Mouse (Mus musculus) right cerebral cortex, postnatal 14 days (tissue): ENCODE data around the gene Eml3.
"Not testable (repeated sequence)": the region's sequence is repeated elsewhere in the genome, so short reads cannot be mapped to it uniquely, and the experiment has no call there.

Source experiments
- DNase-seq: peaks from one replicate; pipeline ENCODE4 v3.0.0; 2022

The Eml3 gene

DNA sequence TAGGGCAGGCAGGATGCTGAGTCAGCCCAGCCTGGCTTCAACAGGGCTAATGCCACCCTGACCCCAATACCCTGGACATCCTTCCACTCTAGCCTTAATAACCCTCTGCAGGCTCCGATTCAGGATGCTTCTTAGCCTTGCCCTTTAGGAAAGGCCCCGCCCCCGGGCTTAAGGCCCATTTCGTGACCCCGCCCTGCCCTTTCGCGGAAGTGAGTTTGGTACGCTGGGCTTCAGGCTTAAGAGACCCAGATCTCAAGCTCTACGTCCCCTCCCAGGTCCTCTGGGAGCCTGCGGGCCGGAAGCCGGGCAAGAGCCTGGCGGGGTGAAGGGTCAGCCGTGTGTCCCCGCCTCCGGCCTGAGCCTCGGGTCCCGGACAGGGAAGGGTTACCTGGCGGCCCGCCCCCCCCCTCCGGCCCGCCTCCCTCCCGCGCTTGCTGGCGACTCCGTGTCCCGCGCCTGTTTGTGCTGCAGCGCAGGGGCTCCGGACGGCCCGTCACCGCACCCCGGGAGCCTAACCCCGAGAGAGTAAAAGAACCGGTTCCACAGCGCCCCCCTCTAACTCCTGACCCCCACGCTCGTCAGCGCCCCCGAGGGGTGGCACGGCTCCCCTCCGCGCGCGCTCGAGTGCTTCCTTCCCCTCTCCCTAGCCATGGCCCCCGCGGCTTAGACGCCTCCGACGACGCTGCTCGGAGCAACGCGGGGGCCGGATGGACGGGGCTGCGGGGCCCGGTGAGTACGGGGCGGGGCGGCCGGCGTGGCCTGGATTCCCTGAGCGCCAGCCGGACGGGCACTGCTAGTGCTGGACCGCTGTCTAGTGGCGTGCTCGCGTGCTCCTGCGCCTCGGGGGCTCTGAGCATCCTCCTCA is at the start of gene Eml3, which contains the start of gene Rom1:
TSS of gene Eml3 (plus strand) at position 329 of the 865 bp plus-strand sequence.
TSS of gene Rom1 (minus strand) at position 133 of the 865 bp plus-strand sequence.
- DNase-seq: peak; percentile 48

DNA sequence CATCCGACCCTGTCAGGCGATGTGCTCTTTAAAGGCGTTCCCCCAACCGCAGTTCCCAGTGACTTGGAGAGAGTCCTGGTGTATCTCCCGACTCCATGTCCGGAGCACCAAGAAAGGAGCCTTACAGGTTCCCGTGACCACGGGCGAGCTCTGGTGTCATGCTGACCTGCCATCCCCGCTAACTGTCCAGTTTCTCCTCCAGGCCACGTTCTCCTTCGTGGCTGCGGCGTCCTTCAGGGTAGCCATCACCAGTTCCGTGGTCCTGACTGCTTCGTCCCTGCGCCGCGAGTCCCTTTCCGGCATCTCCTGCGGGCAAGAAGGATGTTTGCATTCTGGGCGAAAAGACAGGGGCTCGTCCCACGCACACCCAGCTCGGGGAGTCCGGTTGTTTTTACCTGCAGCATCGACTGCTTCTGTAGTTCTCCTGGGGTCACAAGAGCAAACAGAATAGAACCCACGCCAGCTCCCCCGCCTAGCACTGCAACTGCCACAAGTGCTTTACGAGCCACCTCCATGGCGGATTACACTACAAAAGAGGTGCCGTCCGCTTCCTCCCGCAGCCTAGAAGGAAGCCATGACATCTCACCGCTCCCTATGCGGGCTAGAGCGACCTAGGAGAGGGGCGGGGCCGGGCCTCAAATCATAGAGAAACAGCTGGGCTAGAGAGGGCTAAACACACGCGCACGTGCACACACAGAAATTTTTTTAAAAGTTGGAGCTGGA is 48.9 kb upstream of the Eml3 start, which contains the start of gene Uqcc3:
TSS of gene Uqcc3 (minus strand) at position 613 of the 723 bp plus-strand sequence.
- peak; percentile 85 for DNase-seq

DNA sequence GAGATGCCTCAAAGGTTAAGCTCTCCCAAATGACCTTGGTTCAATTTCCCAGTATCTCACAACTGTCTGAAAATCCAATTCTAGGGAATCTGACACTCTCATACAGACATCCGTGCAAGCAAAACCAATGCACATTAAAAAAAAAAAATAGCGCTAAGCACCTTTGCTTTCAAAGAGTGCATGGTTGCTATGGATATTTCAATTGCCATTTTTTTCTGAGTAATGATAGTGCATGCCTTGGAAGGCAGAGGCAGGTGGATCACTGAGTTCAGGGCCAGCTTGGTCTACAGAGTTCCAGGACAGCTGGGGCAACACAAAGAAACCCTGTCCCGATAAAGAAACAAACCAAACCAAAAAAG is 48.3 kb upstream of the Eml3 start:
- DNase-seq: no peak

DNA sequence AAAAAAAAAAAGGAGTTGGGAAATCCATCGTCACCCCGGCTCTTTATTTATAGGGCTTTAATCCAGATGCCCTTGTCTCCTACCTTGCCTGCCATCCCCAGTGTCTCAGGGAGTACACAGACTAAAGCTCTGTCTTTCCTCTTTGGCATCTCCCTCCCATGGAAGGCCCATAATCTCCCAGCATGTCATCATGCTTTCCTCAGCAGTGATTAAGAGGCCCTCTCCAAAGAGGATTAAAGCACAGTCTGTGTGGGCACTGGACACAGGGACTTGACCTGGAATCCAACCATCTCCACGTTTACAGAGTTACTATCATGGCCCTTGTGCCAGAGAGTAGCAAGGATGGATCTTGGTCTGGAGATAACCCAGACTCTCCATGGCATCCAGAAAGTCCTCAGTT is 45.7 kb upstream of the Eml3 start, which contains the start of the genes Lbhd1 and Gm49403:
TSS of gene Lbhd1 (plus strand) at position 117 of the 400 bp plus-strand sequence.
TSS of gene Gm49403 (plus strand) at position 315 of the 400 bp plus-strand sequence.
- no peak for DNase-seq

DNA sequence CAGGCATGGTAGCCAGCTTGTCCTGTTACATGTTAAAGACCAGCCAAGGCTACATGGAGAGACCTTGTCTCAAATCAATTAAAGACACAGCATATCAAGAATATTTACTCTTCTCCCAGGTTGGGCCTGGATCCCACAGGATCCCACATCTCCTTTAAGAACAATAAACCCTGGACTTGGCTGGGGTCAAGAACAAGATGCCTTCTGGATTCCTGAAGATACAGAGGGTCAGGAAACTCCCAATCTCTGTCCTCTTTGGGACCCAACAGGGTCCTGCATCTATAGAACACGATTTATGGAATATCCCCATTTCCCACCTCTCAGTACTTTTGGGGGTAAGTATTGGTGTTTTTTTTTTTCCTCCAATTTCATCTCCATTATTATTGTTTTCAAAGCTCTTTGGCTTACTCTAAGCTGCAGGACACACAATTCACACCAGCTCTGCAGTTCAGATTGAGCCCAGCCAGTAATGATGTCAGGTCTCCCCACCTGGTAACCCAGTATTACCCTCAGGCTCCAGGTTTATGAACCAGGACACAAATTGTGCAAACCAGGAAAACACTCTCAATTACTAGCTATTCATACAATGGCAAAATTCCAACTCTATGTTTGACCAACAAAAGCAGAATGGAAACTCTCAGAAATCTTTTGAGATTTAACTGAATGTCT is 42.3 kb upstream of the Eml3 start:
- DNase-seq: no peak

DNA sequence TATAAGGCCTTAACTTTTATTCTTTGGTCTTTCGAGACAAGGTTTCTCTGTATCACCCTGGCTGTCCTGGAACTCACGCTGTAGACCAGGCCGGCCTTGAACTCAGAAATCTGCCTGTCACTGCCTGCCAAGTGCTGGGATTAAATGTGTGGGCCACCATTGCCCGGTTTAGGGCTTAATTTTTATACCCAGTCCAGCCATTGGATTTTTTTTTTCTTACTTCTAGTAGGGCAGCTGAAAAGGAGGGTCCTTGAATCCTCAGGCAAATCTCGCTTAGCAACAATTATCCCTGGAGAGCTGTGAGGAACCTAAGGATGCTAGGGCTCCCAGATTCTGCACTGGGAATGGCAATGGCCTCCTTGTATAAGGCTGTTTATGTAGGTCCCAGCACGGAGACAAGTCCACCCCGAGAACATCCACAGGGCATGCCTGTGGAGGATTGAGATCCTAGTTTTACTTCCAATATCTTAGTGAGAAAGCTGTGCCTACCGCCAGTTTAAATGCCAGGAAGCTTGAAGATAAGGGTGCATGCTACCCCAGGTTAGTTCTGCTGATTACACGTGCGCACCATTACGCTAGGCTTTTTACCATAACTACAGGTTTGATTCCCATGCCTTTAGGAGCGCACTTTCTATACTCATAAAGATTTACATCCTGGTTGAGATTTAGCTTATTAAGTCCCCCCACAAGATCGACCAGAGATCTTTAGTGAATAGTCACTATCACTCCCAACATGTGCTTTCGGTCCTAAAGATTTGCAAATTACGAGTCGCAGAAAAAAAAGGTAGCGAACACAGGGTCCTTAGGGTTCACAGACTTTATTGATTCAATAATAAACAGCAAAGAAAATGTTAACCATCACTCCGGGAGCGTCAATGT is 41.5 kb upstream of the Eml3 start:
- no peak for DNase-seq

DNA sequence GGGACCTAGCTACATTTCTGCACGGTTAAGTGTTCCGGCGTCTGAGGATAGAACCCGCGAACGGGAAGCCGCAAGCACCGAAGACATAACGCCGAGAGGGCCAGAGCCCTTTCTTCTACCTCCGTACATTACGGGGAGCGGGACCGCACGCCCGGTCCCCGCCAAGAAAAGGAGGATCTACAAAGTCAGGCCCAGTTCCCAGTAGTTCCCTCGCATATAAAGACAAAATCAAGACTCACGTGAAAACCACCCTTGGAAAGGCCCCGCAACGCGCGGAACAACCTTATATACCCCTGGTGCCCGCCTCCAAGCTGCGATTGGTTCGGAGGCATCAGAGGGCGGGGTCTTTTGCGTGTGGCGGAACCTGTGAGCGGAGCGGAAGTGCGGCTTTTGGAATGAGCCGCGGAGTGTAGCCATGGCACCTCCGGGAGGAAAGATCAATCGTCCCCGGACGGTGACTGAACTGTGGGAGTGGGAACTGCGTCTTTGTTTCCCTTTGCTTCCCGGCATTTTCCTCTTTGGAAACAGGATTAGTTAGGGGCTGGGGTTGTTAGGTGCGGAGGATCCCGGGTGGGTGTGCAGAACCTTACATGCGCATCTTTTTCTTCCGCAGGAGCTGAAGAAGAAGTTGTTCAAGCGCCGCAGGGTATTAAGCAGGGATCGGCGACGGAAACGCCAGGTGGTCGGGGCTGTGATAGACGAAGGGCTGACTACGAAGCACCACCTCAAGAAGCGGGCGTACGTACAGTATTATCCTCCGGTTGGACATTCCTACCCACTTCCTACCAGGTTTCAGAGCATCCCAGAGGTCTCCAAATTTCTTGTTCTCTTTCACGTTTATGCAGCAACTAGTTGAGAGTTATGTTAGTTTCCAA is 40.6 kb upstream of the Eml3 start, which contains the start of the genes 1810009A15Rik and Gm49416:
TSS of gene 1810009A15Rik (plus strand) at position 343 of the 875 bp plus-strand sequence.
TSS of gene Gm49416 (plus strand) at position 416 of the 875 bp plus-strand sequence.
- peak; percentile 94 for DNase-seq

DNA sequence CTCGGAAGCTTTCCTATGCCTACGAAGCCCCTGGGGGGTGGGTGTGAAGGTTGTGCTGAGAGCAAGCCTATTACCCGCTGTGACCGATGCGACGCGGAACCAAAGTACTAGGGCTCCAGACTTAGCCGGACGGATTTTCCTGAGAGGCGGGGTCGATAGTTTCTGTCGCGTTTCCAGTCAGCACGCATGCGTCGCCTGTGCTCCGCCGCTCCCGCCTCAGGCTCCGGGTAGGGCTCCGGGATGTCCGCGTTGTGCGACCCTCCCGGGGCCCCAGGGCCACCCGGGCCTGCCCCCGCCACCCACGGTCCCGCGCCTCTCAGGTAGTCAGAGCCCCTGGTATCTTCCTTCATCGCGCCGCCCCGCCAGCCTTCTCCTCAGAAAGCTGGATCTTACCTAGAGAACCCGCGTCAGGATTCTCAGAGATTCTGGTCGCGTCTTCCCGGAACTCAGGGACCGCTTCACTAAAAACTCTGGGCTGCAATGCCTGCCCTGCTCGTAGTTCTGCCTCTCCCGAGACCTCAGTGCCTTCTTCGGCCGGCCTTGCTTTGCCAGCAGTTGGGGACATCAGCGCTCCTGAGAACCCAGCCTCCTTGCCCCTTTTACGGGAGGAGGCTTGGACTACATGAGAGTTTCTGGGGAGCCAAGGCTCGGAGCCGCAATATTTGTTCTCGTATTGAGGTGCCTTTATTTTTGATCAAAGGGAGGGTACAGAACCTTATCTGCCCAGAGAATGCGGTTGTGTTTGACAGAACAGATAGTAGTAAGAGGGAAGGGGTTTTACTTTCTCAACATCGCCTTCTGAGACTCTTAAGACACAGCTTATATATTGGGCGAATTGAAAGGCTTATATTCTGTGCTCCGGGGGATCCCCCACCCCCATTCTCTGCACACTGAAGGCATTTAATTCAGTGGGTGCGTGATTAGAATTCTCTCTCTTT is 36.3 kb upstream of the Eml3 start, which contains the start of gene Ints5:
TSS of gene Ints5 (plus strand) at position 177 of the 938 bp plus-strand sequence.
- DNase-seq: peak; percentile 81

DNA sequence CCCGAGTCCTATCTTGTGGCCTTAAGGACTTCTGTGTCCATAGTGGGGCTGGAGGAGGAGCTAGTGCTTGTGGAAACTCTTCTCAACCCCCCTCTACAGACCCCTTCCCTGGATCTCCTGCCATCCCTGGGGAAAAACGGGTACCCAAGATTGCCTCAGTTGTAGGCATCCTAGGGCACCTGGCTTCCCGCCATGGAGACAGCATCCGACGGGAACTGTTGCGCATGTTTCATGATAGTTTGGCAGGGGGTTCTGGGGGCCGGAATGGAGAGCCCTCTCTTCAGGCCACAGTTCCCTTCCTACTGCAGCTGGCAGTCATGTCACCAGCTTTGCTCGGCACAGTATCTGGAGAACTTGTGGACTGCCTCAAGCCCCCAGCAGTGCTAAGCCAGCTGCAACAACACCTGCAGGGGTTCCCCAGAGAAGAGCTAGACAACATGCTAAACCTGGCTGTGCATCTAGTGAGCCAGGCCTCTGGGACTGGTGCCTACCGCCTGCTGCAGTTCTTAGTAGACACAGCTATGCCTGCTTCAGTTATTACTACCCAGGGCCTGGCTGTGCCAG is 33.9 kb upstream of the Eml3 start:
- no peak for DNase-seq

DNA sequence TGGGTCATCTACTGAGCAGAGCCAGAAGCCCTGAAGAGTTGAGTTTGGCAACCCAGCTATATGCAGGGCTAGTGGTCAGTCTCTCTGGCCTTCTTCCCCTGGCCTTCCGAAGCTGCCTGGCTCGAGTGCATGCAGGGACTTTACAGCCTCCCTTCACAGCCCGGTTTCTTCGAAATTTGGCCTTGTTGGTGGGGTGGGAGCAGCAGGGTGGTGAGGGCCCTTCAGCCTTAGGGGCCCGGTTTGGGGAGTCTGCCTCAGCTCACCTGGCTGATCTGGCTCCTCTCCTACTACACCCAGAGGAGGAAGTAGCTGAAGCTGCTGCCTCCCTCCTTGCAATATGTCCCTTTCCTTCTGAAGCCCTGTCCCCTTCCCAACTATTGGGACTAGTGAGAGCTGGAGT is 33.1 kb upstream of the Eml3 start:
- not testable (repeated sequence) for DNase-seq

DNA sequence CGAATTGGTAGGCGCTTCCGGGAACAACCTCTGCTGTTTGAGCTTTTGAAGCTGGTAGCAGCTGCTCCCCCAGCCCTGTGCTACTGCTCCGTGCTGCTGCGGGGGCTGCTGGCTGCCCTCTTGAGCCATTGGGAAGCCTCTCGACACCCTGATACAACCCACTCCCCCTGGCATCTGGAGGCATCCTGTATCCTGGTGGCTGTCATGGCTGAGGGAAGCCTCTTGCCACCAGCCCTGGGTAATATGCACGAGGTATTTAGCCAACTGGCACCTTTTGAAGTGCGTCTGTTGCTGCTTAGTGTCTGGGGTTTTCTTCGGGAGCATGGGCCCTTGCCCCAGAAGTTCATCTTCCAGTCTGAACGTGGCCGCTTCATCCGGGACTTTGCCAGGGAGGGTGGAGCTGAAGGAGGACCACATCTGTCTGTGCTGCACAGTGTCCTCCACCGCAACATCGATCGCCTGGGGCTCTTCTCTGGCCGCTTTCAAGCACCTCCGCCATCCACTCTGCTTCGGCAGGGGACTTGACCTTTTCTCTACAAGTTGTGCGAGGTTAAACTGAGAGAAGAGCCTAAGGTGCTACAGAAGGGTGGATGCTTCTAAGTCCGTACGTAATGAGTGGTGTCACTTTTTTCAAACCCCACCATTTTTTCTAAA is 32.0 kb upstream of the Eml3 start:
- DNase-seq: peak; percentile 40

DNA sequence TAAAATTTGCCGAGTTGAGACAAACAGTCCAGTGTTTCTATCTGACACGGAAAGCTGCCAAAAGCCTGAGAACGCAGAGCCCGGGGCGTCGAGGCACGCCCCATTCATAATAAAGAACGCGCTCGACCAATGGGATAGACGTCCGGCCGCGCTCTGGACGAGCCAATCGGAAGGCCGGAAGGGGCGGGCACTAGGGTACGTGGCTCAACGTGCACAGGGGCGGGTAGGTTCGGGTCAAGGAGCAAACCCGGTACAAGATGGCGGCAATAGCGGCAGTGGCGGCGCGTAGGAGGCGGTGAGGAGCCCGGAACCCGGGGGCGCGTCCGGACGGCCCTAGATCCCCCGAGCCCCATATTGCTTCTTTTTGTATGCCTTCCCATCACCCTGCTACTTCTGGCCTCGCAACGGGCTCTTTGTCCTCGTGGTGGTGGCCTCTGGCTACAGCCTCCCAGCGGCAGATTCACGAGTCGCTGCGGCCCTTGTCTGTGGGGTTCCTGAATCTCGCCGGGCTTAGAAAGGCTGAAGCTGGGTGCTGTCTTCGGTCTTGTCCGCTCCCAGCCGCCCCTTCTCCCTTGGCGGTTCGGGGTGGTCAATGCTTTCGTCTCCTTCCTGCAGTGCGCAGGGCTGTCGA is 31.4 kb upstream of the Eml3 start, which contains the start of gene Ganab:
TSS of gene Ganab (plus strand) at position 207 of the 631 bp plus-strand sequence.
- peak; percentile 95 for DNase-seq

DNA sequence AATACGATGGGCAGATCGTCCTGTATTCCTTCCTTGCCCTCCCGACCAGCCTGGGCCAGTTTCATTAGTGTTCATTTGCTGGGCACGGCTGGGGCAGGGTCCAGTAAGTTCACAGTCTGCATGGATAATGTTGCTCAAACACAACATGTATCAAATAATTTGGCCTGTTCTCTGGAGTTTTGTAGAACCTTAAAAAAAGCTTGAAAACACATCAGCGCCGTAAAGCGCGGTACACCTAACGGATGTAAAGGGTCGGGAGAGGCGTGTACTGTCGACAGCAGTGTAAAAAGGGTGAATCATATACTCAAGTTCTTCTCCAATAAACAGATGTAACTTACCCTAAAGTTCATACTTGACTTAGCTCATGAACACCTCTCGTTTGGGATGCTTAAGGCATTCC is 30.8 kb upstream of the Eml3 start:
- no peak for DNase-seq

DNA sequence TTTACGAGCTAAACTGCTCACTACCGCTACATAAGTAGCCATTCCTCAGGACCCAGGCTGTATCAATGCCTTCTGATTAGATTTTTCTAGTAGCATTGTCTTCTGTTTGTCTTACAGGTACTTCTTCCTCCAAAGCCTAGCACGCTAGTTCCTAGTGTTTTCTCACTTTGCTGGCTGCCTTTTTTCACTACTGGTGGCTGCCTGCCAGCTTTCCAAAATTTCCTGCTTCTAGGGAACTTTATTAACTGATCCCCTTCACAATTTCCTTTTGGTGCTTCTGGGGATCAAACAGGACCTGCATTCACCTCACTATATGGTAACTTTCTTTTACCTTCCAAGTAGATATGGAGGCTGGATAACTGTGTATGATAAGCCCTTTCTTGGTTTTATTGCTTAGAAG is 30.3 kb upstream of the Eml3 start:
- no peak for DNase-seq

DNA sequence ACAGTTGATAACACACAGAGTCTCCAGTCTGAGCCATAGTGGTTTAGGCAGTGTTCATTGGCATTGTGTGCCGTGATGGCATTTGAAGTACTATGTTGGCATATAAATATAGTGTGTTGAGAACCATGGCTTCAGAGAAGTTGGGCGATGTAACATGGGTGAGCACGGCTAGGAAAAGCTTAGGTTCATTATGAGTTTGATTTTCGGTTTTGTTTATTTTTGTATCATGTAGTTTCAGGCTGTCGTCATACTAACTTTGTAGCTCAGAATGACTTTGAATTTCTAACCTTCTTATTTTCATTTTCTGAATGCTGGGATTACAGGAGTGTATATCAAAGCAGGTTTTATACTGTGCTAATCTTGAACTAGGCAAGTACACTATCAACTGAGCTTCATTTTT is 25.9 kb upstream of the Eml3 start:
- DNase-seq: no peak

DNA sequence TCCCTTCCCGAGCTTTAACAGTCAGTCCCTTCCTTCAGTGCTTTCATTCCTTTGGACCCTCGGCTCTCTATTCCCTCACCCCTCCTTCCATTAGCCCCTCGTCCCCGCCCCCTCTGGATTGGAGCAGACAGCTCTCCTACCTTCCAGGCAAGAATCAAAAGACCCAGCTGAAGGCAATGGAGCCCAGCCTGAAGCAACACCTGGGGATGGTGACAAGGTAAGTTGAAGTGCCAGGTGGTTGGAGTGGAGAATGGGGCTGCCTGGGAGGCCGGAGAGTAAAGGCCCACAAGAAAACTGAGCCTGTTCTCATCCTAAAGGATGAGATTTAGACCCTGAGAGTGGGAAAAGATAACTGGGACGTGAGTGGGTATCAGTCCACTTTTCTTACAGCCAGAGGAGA is 20.8 kb upstream of the Eml3 start:
- DNase-seq: no peak

DNA sequence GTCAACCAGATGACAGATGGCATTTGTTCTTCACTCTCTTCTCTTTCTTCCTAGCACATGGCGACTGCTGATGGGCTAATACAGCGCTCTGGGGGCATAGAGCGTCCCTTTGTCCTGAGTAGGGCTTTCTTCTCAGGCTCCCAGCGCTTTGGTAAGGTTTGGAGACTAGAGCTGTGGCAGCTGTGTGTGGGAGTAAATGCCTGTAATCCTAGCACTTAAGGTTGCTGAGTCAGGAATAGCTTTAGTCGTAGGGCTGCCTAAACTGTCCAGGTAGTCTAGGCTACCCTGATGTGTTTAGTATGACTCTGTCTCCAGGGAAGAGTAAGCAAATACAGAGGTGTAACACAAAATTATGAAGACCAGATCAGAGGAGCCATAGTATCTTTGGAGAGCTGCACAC is 17.5 kb upstream of the Eml3 start:
- DNase-seq: no peak

DNA sequence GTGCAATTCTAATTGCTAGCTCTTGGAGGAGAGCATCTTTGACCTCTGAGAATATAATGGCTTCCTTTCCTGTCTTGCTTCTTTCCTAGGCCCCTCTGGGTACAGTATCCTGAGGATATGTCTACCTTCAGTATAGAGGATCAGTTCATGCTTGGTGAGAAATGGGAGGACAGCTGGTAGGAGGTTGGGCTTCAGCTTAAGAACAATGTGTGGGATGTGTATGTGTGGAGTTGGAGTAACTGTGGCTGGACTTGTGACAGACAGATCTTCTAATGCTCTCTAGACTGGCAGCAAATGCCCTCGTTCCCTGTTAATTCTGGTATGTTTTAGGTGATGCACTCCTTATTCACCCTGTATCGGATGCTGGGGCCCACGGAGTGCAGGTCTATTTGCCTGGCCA is 15.1 kb upstream of the Eml3 start:
- DNase-seq: no peak
